Mouse (Mus musculus) limb, embryonic 13.5 days (tissue): ENCODE results near the gene Rnf220. TPM values are rescaled to one million over a fixed set of nuclear protein-coding genes. Genes with fewer than 3 reads are reported as not detected.

Experiments
- ATAC-seq: fragments of 200-750 bp; cut with Nextera tagmentation; 2 replicates; pipeline ENCODE4 v1.8.0; 2017; ENCODE audit warnings: low read depth, moderate number of reproducible peaks, moderate TSS enrichment; ENCODE audit not compliant: low FRiP score
- H3K27ac ChIP-seq: fragments of 300-500 bp; sonication (generic); 2 replicates; pipeline ENCODE4 v1.5.1; 2015; ENCODE audit warnings: inconsistent platforms, mild to moderate bottlenecking, moderate library complexity
- H3K27me3 ChIP-seq: fragments of 300-500 bp; sonication (generic); 2 replicates; pipeline ENCODE4 v1.6.1; 2015; ENCODE audit warnings: mild to moderate bottlenecking, inconsistent platforms
- H3K36me3 ChIP-seq: fragments of 300-500 bp; sonication (generic); 2 replicates; pipeline ENCODE4 v1.6.1; 2015; ENCODE audit warnings: inconsistent platforms, mild to moderate bottlenecking, moderate library complexity
- H3K4me1 ChIP-seq: fragments of 300-500 bp; sonication (generic); 2 replicates; pipeline ENCODE4 v1.6.1; 2015; ENCODE audit warnings: inconsistent platforms
- H3K4me2 ChIP-seq: fragments of 300-500 bp; sonication (generic); replicated peaks from 2 replicates; pipeline ENCODE4 v1.6.1; 2015; ENCODE audit warnings: inconsistent platforms, mild to moderate bottlenecking, moderate library complexity
- H3K4me3 ChIP-seq: fragments of 300-500 bp; sonication (generic); 2 replicates; pipeline ENCODE4 v1.5.1; 2015; ENCODE audit warnings: moderate library complexity, mild to moderate bottlenecking, inconsistent platforms
- H3K9ac ChIP-seq: fragments of 300-500 bp; sonication (generic); 2 replicates; pipeline ENCODE4 v1.6.1; 2015; ENCODE audit warnings: mild to moderate bottlenecking, inconsistent platforms
- H3K9me3 ChIP-seq: fragments of 300-500 bp; sonication (generic); 2 replicates; pipeline ENCODE4 v1.6.1; 2016; ENCODE audit warnings: inconsistent platforms
- WGBS: fragments of 180-500 bp; shearing (Covaris S2); methylation state at CpG from one replicate; pipeline ENCODE4 v1.1.7; 2015; 5-methylcytosine and 5-hydroxymethylcytosine counted together
- polyA plus RNA-seq: library from polyadenylated mRNA; unstranded; fragments of >200 nt; fragmentation: Nextera tagmentation; extraction: Ambion mirVana; gene quantifications from 2 replicates; pipeline ENCODE4 v1.2.1, GENCODE M21; 2015

Rnf220 gene
- polyA plus RNA-seq, 1 experiment from 2014 or later, result 91.2 TPM

DNA sequence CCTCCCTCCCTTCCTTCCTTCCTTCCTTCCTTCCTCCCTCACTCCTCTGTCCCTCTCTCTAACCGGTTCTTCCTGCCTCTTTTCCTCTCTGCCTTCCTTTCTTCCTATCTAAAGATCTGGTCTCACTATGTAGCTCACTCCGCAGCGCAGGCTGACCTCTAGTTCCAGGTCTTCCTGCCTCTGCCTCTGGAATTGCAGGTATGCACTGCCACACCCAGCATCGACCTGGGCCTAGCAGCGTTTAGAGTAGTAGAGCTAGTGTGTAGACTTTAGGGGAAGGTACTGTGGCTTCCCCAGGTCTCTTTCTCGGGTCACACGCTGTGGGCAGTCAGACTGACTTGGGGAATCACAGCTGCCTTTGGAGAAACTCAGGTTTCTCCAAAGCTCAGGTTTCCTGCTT, 191.4 kb downstream of the Rnf220 start:
- H3K36me3 ChIP-seq, result 0 out of 2 replicates have a peak, but pooled peaks cover 3% of the 10 kb centered on the region
- WGBS, result 54% methylated on average over 6 of the region's 7 CpGs
- no peak overlapping the region for H3K4me2 ChIP-seq
- H3K27me3 ChIP-seq, result peaks cover 78% of the 10 kb centered on the region
- no peaks in the 10 kb centered on the region for H3K9me3 ChIP-seq
- no peak overlapping the region for H3K4me3 ChIP-seq
- H3K4me1 ChIP-seq, result peaks cover 44% of the 10 kb centered on the region
- H3K27ac ChIP-seq, result no peak overlapping the region; the same call in 1 of the 2 replicates
- H3K9ac ChIP-seq, result no peak overlapping the region
- no peak for ATAC-seq

DNA sequence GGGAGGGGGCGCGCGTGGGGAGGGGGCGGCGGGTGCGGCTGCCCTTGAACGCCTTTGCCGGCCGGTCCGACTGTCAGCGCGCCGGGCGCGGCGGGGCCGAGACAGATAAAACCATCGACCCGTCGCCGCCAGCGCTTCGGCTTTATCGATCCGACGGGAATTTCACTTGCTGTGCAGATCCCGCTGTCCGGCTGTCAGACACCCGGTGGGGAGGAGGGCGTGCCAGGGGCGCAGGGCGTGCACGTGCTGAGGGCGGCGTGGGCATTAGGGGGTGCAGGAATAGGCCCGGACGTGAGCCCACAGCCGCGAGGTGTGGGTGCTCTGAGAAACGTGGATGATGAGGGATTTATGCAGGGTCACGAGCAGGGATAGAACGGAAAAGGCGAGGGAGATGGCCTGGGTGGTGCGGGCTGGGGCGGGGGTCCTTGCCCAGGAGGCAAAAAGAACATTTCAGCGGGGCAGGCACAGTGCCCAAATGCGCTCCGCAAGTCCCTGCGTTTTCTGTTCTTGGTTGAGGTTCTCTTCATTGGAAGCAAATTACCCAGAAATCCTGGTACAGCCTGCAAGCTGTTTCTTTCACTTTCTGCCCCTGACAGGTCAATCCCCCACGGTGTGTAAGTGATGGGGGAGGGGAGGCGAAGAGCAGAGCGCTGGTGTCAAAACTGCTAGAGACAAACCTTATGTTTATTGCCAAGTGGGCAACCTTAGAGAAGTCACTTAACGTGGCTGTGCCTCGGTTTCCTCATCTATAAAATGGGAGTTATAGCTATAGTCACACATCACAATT, 192.4 kb downstream of the Rnf220 start:
- 4% methylated on average over 54 of the region's 54 CpGs for WGBS
- H3K36me3 ChIP-seq, result 0 out of 2 replicates have a peak, but pooled peaks cover under 1% of the 10 kb centered on the region
- peaks cover 44% of the 10 kb centered on the region for H3K4me1 ChIP-seq
- peak overlapping the region; percentile 87 for H3K4me2 ChIP-seq
- peaks cover 72% of the 10 kb centered on the region for H3K27me3 ChIP-seq
- ATAC-seq, result no peak
- H3K9me3 ChIP-seq, result no peaks in the 10 kb centered on the region
- no peak overlapping the region for H3K27ac ChIP-seq
- peak overlapping the region; percentile 65 for H3K9ac ChIP-seq
- H3K4me3 ChIP-seq, result peak overlapping the region; percentile 48

DNA sequence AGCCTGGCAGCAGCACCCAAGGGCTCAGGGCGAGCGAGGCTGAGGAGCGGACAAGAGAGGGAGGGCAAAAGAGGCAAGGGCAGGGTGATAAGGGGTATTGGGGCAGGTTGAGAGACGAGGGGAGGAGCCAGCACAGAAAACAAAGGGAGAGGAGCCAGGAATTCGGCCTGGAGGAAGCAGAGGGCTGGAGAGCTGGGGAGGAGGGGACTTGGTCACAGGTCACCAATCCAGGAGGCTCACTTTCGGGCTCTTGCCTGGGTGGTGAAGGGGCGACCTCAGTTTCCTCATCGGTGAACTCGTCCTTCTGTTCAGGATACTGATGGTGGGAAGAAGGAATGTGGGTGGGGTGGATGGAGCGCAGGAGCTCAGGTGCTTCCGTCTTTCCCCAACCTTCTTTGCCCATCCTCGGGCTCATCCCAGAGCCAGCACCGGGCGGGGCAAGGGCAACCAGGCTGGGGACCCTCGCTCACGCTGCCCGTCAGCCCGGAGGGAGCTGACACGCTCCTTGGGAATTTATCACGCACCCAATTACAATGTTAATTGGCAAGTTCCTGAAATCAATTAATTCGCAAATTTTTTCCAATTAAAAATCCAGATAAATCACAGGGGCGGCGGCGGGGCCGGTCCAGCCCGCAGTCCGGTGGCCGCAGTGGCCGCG, 193.1 kb downstream of the Rnf220 start:
- peaks cover 44% of the 10 kb centered on the region for H3K4me1 ChIP-seq
- peak overlapping the region; percentile 48 for H3K4me3 ChIP-seq
- H3K27me3 ChIP-seq, result peaks cover 72% of the 10 kb centered on the region
- no peaks in the 10 kb centered on the region for H3K9me3 ChIP-seq
- peak overlapping the region; percentile 87 for H3K4me2 ChIP-seq
- H3K36me3 ChIP-seq, result no peaks in the 10 kb centered on the region
- H3K27ac ChIP-seq, result no peak overlapping the region
- ATAC-seq, result no peak
- WGBS, result 13% methylated on average over 30 of the region's 30 CpGs
- peak overlapping the region; percentile 65 for H3K9ac ChIP-seq

DNA sequence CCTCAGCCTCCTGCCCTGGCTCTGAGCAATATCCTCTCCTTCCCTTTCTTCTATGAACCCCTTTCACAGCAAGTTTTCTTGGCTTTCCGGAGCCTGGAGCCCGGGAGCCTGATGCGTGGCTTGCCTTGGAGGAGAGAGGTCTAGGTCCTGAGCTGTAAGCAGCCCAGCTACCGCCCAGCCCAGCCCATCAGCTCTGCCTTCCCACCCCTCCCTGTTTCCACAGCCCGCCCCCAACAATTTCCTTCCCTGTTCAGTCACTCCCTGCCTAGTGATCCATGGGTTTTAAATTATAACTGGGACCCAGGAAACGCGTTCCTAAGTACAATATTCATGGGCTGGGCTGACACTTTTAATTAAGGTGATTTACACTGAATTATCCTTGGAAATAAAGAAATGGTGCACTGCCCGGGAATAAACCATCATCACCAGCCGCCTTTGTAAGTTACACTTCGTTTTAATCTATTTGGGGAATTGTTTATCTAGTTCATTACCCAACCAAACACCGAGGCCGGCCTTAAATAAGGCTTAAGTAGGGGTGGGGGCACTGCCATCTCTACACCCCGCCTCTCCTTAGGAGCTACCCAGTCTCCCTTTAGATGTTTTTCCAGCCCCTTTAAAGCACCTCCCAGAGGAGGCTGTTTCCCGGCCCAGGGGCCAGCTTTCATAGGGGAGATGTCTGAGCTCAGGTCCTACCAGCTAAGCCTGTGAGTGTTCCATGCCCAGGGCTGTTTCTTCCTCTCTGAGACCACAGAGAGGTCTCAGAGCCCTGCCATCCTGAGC, 194.6 kb downstream of the Rnf220 start:
- no peaks in the 10 kb centered on the region for H3K9me3 ChIP-seq
- H3K4me1 ChIP-seq, result peaks cover 39% of the 10 kb centered on the region
- H3K27me3 ChIP-seq, result peaks cover 63% of the 10 kb centered on the region
- WGBS, result 19% methylated on average over 14 of the region's 14 CpGs
- no peak overlapping the region for H3K9ac ChIP-seq
- H3K4me3 ChIP-seq, result no peak overlapping the region
- ATAC-seq, result 0 out of 2 replicates have a peak, but pooled peaks have one; percentile 5
- H3K27ac ChIP-seq, result no peak overlapping the region
- H3K4me2 ChIP-seq, result no peak overlapping the region
- 0 out of 2 replicates have a peak, but pooled peaks cover 3% of the 10 kb centered on the region for H3K36me3 ChIP-seq

DNA sequence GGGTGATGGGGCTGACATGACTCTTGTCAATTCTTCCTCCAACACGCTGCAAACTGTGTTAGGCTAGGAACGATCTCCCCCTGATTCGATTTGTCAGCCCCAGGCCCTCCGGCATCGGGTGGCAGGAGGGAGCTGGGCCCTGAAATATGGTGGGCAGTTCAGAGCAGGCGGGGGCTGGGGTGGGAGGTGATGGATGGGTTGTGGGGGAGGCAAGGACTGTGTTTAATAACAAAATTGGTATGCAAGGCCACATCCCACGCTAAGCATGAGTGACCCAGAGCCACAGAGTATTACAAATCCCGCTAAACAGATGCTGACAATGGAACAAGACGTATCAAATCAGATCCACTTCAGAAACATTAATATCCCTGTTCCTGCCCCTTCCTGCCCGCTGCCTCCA, 196.9 kb downstream of the Rnf220 start:
- no peak overlapping the region for H3K27ac ChIP-seq
- ATAC-seq, result no peak
- peaks cover 10% of the 10 kb centered on the region; the same call in 1 of the 2 replicates for H3K36me3 ChIP-seq
- H3K4me1 ChIP-seq, result peaks cover 33% of the 10 kb centered on the region
- H3K9me3 ChIP-seq, result no peaks in the 10 kb centered on the region
- H3K4me2 ChIP-seq, result no peak overlapping the region
- H3K4me3 ChIP-seq, result no peak overlapping the region
- H3K27me3 ChIP-seq, result peaks cover 42% of the 10 kb centered on the region
- no peak overlapping the region for H3K9ac ChIP-seq
- WGBS, result 69% methylated on average over 10 of the region's 10 CpGs

DNA sequence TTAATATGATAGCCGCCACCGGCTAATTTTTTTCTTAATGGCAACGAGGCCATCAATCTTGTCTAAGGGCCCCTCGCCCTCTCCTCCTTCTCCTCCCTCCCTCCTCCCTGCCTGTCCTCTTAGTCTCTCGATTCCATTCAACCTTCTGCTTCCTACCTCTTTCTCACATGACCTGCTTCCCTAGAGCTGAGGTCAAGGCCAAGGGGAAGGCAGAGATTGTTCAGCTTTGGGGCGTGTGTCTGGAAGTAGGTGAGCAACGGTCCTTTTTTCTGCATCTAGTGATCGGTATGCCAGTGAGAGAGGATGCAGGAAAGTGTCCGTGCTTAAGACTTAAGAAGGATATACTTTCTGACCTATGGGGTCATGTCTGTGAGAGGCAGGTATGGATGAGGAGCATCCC, 199.0 kb downstream of the Rnf220 start:
- Histone ChIP-seq H3K27me3 (peaks cover 21% of the 10 kb centered on the region), H3K36me3 (peaks cover 11% of the 10 kb centered on the region; the same call in 1 of the 2 replicates), H3K4me1 (peaks cover 12% of the 10 kb centered on the region), H3K9ac (no peak overlapping the region), H3K9me3 (no peaks in the 10 kb centered on the region), H3K27ac (no peak overlapping the region), H3K4me2 (no peak overlapping the region), H3K4me3 (no peak overlapping the region)
- WGBS, result 70% methylated on average over 9 of the region's 9 CpGs
- ATAC-seq, result no peak

DNA sequence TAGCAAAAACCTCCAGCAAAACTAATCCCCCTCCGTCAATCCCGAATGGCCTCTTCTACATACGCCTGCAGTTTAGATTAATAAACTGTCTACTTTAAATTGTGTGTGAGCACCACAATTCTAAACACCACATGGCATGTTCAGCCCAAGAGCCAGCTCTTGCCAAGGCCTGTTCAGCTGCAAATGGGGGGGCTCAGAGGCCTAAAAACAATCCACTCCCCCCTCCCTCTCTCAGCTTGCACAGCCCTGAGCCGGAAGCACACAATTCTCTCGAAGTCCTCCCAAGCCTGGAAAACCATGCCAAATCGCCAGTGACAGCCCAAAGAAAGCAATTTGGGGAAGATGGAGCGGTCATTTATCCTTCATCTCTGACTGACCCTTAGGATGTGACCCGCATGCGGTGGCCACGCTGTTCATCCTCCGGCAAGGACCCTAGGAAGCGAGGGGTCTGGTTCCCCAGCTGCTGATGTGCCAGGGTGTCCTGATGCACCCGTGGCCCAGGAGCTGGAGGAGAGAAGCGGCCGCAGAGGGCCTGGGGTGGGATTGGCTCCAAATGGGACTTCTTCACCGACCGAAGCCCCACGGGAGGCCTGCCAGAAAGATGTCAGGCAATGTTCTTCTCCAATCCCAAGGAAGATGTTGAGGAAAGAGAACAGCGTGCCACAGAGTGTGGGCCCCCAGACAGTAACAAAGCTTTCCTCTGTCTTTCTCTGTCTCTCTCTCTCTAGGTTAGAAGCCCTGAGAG, 199.8 kb downstream of the Rnf220 start:
- Histone ChIP-seq H3K27me3 (peaks cover 13% of the 10 kb centered on the region), H3K9me3 (no peaks in the 10 kb centered on the region), H3K27ac (no peak overlapping the region), H3K36me3 (peaks cover 11% of the 10 kb centered on the region; the same call in 1 of the 2 replicates), H3K4me1 (peaks cover 4% of the 10 kb centered on the region), H3K4me3 (no peak overlapping the region), H3K4me2 (no peak overlapping the region), H3K9ac (0 out of 2 replicates have a peak overlapping the region, but pooled peaks have one; percentile 2)
- WGBS, result 79% methylated on average over 19 of the region's 19 CpGs
- no peak for ATAC-seq

DNA sequence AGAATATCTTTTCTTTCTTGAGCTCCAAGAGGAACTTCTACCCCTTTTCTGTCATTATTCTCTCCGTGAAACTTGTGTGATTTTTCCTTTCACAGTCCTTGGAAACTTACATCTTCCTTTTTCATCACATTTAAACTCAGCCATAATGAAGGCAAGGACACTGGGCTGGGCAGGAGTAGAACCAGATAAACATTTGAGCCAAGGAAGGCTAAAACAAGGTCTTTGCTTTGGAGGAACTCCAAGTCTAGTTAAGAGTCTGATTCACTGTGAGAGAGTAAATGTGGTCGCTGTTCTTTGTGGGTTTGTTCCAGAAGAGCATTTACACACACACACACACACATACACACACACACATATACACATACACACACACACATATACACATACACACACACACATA, 205.2 kb downstream of the Rnf220 start:
- Histone ChIP-seq H3K4me2 (no peak overlapping the region), H3K27me3 (no peaks in the 10 kb centered on the region), H3K36me3 (peaks cover 19% of the 10 kb centered on the region), H3K4me1 (peaks cover 22% of the 10 kb centered on the region), H3K27ac (no peak overlapping the region), H3K9ac (no peak overlapping the region), H3K9me3 (no peaks in the 10 kb centered on the region), H3K4me3 (no peak overlapping the region)
- 94% methylated on average over 2 of the region's 2 CpGs for WGBS
- ATAC-seq, result no peak

DNA sequence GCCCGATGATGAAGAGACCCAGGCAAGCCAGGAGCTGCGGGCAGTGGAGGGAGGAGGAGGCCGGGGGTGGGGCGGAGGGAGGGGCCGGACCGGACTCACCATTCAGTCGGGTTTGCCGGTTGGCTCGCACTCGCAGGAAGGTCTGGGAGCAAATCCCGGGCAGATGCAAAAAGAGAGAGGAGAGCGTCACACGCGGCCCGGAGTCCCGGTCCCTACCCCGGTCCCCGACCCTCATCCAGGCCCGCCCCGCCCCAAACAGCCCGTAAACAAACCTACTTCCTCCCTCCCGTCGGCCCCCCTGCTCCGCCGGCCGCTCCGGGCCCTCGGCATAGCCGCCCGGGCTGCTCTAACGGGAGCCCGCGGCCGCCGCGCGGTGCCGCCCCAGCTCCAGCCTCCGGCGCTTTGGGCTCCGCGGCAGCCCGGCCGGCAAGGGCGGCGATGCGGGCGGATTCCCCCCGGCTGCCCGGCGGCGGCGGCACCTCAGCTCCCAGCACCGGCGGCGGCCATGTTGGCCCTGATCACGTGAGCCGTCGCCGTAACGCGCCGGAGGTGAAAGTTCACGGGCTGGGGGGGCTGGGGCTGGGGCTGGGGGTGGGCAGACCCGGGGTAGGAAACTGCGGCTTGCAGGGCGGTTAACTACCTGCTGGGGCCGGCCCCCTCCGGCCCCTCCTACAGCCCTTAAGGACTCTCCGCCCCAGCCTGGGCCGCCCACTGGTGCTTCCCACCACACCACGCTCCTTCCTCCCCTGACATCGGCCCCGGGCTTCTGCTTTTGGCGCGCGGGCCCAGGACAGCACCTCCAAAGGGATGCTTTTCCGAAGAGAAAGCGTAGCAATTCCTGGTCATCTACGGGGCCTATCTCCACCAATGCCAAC, 207.7 kb downstream of the Rnf220 start:
- Histone ChIP-seq H3K27ac (peak overlapping the region; percentile 96), H3K4me3 (peak overlapping the region; percentile 73), H3K9me3 (no peaks in the 10 kb centered on the region), H3K36me3 (peaks cover 36% of the 10 kb centered on the region), H3K9ac (peak overlapping the region; percentile 80), H3K27me3 (no peaks in the 10 kb centered on the region), H3K4me1 (peaks cover 30% of the 10 kb centered on the region), H3K4me2 (peak overlapping the region; percentile 79)
- peak; percentile 95 for ATAC-seq
- WGBS, result under 1% methylated on average over 80 of the region's 80 CpGs

DNA sequence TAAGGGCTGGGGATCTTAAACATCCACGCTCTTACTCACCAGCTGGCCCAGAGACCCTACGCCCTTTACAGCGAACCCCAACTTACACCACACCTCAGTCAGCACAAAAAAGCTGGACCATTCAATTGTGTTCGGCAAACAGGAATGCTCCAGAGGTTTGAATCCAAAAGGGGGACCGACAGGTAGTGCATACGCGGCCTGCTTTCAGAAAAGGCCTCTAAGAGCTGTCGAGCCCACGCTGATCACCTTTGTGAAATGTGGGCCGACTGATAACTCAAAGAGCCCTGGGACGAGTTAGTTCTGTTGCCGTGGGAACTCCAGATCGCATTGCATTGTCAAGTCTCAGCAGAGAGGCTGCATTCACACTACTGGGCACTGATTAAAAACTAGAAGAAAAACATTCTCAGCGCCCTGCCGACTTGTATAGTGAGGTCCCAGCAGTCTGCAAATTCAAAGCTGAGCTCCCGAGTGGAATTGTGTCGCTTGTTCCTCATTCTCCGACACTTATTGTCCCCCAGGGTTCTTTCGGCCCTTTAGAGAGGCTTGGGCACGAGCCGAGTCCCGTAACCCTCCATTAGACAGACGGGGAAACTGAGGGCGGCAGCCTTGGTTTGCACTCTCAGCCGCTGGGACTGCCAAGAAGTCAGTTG, 208.4 kb downstream of the Rnf220 start:
- peak overlapping the region; percentile 73 for H3K4me3 ChIP-seq
- 25% methylated on average over 25 of the region's 25 CpGs for WGBS
- peaks cover 38% of the 10 kb centered on the region for H3K4me1 ChIP-seq
- peak overlapping the region; percentile 80 for H3K9ac ChIP-seq
- peak overlapping the region; percentile 96 for H3K27ac ChIP-seq
- H3K27me3 ChIP-seq, result no peaks in the 10 kb centered on the region
- H3K4me2 ChIP-seq, result peak overlapping the region; percentile 79
- H3K9me3 ChIP-seq, result no peaks in the 10 kb centered on the region
- no peak for ATAC-seq
- peaks cover 44% of the 10 kb centered on the region for H3K36me3 ChIP-seq
